8 mouse cellular contexts compared by ENCODE assay signal in the genomic region with DNA sequence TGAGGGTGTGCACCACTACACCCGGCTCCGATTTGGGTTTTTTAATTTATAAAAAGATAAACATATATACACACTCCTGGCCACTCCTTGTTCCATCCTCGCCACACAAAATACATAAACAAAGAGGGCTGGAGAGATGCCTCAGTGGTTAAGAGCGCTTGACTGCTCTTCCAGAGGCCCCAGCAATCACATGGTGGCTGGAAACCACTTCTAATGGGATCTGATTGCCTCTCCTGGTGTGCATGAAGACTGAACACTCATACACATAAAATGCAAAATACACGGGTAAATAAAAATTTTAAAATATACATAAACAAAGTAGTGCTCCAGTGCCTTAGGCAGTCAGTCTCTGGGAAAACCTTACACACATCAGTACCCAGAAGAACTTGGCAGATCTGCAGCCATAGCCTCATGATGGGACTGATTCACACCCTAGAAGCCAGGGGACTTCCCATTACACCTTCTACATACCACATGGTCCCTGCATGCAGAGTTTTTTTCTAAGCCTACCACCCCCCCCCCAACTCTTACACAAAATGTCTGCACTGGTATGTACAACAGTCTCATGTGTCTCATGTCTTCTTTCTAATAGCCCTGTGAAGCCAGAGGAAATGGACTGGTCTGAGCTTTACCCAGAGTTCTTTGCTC. TPM values are rescaled to one million over a fixed set of nuclear protein-coding genes. Genes with fewer than 3 reads are reported as not detected.
DNase-seq lines count a peak whose midpoint lies in the region; ATAC-seq and TF ChIP-seq lines count a peak whose summit lies in the region.

No protein-coding gene starts in this region.

- intact Hi-C loops in left cerebral cortex, postnatal 36 days (cut with DNase I), result no loop called here

- peak overlapping the region; percentile 99 for H3K4me2 ChIP-seq in kidney, postnatal 0 days (ENCODE audit: low read length)
- peak overlapping the region; percentile 100 for H3K4me2 ChIP-seq in hindbrain, postnatal 0 days (ENCODE audit: low read depth, low read length)
- H3K4me2 ChIP-seq in midbrain, postnatal 0 days (ENCODE audit: low read depth, low read length, poor library complexity, severe bottlenecking), result peak overlapping the region; percentile 94

- DNase-seq in kidney, postnatal 0 days (ENCODE audit: low spot score), result no peak
- DNase-seq in kidney, postnatal 36 days, result no peak
- DNase-seq in hindbrain, postnatal 0 days (ENCODE audit: low spot score), result no peak
- DNase-seq in midbrain, postnatal 0 days (ENCODE audit: low spot score), result no peak
- no peak for DNase-seq in embryo, embryonic 10 days (ENCODE audit: low spot score)
- no peak for DNase-seq in layer of hippocampus, adult 9-10 months (ENCODE audit: low spot score)
- DNase-seq in left cerebral cortex, postnatal 36 days (ENCODE audit: low spot score in 2 of 2), result no peak

- H3K27me3 ChIP-seq in kidney, postnatal 0 days (ENCODE audit: insufficient read depth, low read length), result 0 out of 2 replicates have a peak, but pooled peaks cover under 1% of the 10 kb centered on the region
- H3K27me3 ChIP-seq in hindbrain, postnatal 0 days (ENCODE audit: insufficient read depth, low read length), result peaks cover 3% of the 10 kb centered on the region; the same call in 1 of the 2 replicates
- peaks cover 5% of the 10 kb centered on the region; the same call in 1 of the 2 replicates for H3K27me3 ChIP-seq in midbrain, postnatal 0 days (ENCODE audit: insufficient read depth, low read length)

- 0 out of 2 replicates have a peak, but pooled peaks cover 4% of the 10 kb centered on the region for H3K36me3 ChIP-seq in kidney, postnatal 0 days (ENCODE audit: insufficient read depth, low read length)
- H3K36me3 ChIP-seq in hindbrain, postnatal 0 days (ENCODE audit: insufficient read depth, low read length), result no peaks in the 10 kb centered on the region
- H3K36me3 ChIP-seq in midbrain, postnatal 0 days (ENCODE audit: insufficient read depth, low read length), result no peaks in the 10 kb centered on the region

- 12% methylated on average over 5 of the region's 5 CpGs for WGBS in kidney, postnatal 0 days
- WGBS in hindbrain, postnatal 0 days, result 19% methylated on average over 5 of the region's 5 CpGs
- 18% methylated on average over 5 of the region's 5 CpGs for WGBS in midbrain, postnatal 0 days

- TF ChIP-seq CTCF in kidney, postnatal 0 days (IDR thresholded peaks at IDR 0.05; ENCODE audit: low read depth), result no peak
- TF ChIP-seq CTCF in bone marrow macrophage, adult 2 months (IDR thresholded peaks at IDR 0.05; ENCODE audit: low read depth, low read length), result no peak
- no peak for TF ChIP-seq CTCF in hindbrain, postnatal 0 days (IDR thresholded peaks at IDR 0.05; ENCODE audit: low read depth)
- no peak for TF ChIP-seq CTCF in midbrain, postnatal 0 days (IDR thresholded peaks at IDR 0.05)

- peak overlapping the region; percentile 89 for H3K4me3 ChIP-seq in kidney, postnatal 0 days (replicated peaks; ENCODE audit: low read depth, low read length)
- peak overlapping the region; percentile 99 for H3K4me3 ChIP-seq in bone marrow macrophage, adult 2 months (ENCODE audit: insufficient read depth, low read length)
- peak overlapping the region; percentile 82 for H3K4me3 ChIP-seq in hindbrain, postnatal 0 days (ENCODE audit: low read length)
- H3K4me3 ChIP-seq in midbrain, postnatal 0 days (ENCODE audit: low read depth, low read length), result peak overlapping the region; percentile 79

- peak overlapping the region; percentile 73 for H3K9ac ChIP-seq in kidney, postnatal 0 days (ENCODE audit: low read depth, low read length)
- H3K9ac ChIP-seq in hindbrain, postnatal 0 days (replicated peaks; ENCODE audit: low read length), result peak overlapping the region; percentile 61; the same call in 1 of the 2 replicates
- H3K9ac ChIP-seq in midbrain, postnatal 0 days (replicated peaks; ENCODE audit: low read length, poor library complexity, severe bottlenecking), result 0 out of 2 replicates have a peak overlapping the region, but pooled peaks have one; percentile 71

- H3K4me1 ChIP-seq in kidney, postnatal 0 days (replicated peaks; ENCODE audit: insufficient read depth, low read length), result peaks cover 9% of the 10 kb centered on the region
- H3K4me1 ChIP-seq in bone marrow macrophage, adult 2 months (ENCODE audit: control insufficient read depth, insufficient read depth, low read length), result peaks cover 9% of the 10 kb centered on the region
- H3K4me1 ChIP-seq in hindbrain, postnatal 0 days (ENCODE audit: insufficient read depth, low read length), result no peaks in the 10 kb centered on the region
- no peaks in the 10 kb centered on the region; the same call in 1 of the 2 replicates for H3K4me1 ChIP-seq in midbrain, postnatal 0 days (ENCODE audit: insufficient read depth, low read length)

- TF ChIP-seq POLR2A in bone marrow macrophage, adult 2 months (IDR thresholded peaks at IDR 0.05; ENCODE audit: borderline replicate concordance, low read depth, low read length), result no peak

- H3K9me3 ChIP-seq in kidney, postnatal 0 days (replicated peaks; ENCODE audit: low read length), result no peaks in the 10 kb centered on the region
- H3K9me3 ChIP-seq in hindbrain, postnatal 0 days (ENCODE audit: low read length), result no peaks in the 10 kb centered on the region
- H3K9me3 ChIP-seq in midbrain, postnatal 0 days (ENCODE audit: low read length), result no peaks in the 10 kb centered on the region

- H3K27ac ChIP-seq in kidney, postnatal 0 days, result peak overlapping the region; percentile 77
- H3K27ac ChIP-seq in bone marrow macrophage, adult 2 months (ENCODE audit: insufficient read depth, low read depth, low read length), result peak overlapping the region; percentile 31; the same call in 1 of the 2 replicates
- no peak overlapping the region for H3K27ac ChIP-seq in hindbrain, postnatal 0 days
- H3K27ac ChIP-seq in midbrain, postnatal 0 days (ENCODE audit: low read depth, low read length), result no peak overlapping the region

- ATAC-seq in kidney, postnatal 0 days (replicated peaks; ENCODE audit: low FRiP score, low read depth), result no peak
- ATAC-seq in hindbrain, postnatal 0 days, result no peak
- ATAC-seq in midbrain, postnatal 0 days (ENCODE audit: low FRiP score), result no peak

RNA-seq across cellular contexts. Expression of a gene that starts 1.3 kb away (rescaled TPM):
- 0.89 and 1.3 TPM in 2 replicates for polyA plus RNA-seq in kidney, postnatal 0 days (2015; fragmentation: Nextera tagmentation; extraction: Ambion mirVana)
- 0.34 TPM in 1 of 2 replicates, not detected in the other for polyA plus RNA-seq in bone marrow macrophage, adult 2 months (2012; ENCODE audit: insufficient read depth, insufficient read length, missing spikeins)
- 0.31 TPM in 1 of 2 replicates, not detected in the other for total RNA-seq in hindbrain, postnatal 0 days (2014; rRNA removed)
- polyA plus RNA-seq in hindbrain, postnatal 0 days (2015; fragmentation: Nextera tagmentation; extraction: Ambion mirVana), result 0.19 TPM in 2 replicates
- total RNA-seq in midbrain, postnatal 0 days (2014; rRNA removed), result not detected in 2 replicates
- polyA plus RNA-seq in midbrain, postnatal 0 days (2015; fragmentation: Nextera tagmentation; extraction: Ambion mirVana), result 0.10 and 0.16 TPM in 2 replicates
- not detected for total RNA-seq in left cerebral cortex, postnatal 36 days (2021)

RNA-seq across cellular contexts. Expression of a gene that starts 1.4 kb away (rescaled TPM):
- 37.4 and 40.2 TPM in 2 replicates for polyA plus RNA-seq in kidney, postnatal 0 days (2015; fragmentation: Nextera tagmentation; extraction: Ambion mirVana)
- polyA plus RNA-seq in bone marrow macrophage, adult 2 months (2012; ENCODE audit: insufficient read depth, insufficient read length, missing spikeins), result 3.1 and 4.3 TPM in 2 replicates
- 9.3 and 10.0 TPM in 2 replicates for total RNA-seq in hindbrain, postnatal 0 days (2014; rRNA removed)
- 23.8 and 23.9 TPM in 2 replicates for polyA plus RNA-seq in hindbrain, postnatal 0 days (2015; fragmentation: Nextera tagmentation; extraction: Ambion mirVana)
- 6.5 and 8.7 TPM in 2 replicates for total RNA-seq in midbrain, postnatal 0 days (2014; rRNA removed)
- polyA plus RNA-seq in midbrain, postnatal 0 days (2015; fragmentation: Nextera tagmentation; extraction: Ambion mirVana), result 19.1 TPM in 2 replicates
- 10 to 100 TPM in 1 of 2 experiments, 1 to 10 TPM in 1; 9.2 to 10.6 TPM for total RNA-seq in left cerebral cortex, postnatal 36 days (2021)

RNA-seq across cellular contexts. Expression of a gene that starts 5.5 kb away (rescaled TPM):
- 38.9 and 58.0 TPM in 2 replicates for polyA plus RNA-seq in kidney, postnatal 0 days (2015; fragmentation: Nextera tagmentation; extraction: Ambion mirVana)
- not detected in 2 replicates for polyA plus RNA-seq in bone marrow macrophage, adult 2 months (2012; ENCODE audit: insufficient read depth, insufficient read length, missing spikeins)
- total RNA-seq in hindbrain, postnatal 0 days (2014; rRNA removed), result 0.26 and 0.58 TPM in 2 replicates
- polyA plus RNA-seq in hindbrain, postnatal 0 days (2015; fragmentation: Nextera tagmentation; extraction: Ambion mirVana), result not detected in 2 replicates
- total RNA-seq in midbrain, postnatal 0 days (2014; rRNA removed), result 0.22 TPM in 1 of 2 replicates, not detected in the other
- polyA plus RNA-seq in midbrain, postnatal 0 days (2015; fragmentation: Nextera tagmentation; extraction: Ambion mirVana), result 0.13 TPM in 1 of 2 replicates, not detected in the other
- total RNA-seq in left cerebral cortex, postnatal 36 days (2021), result 1 to 10 TPM in 1 of 2 experiments, under 1 TPM in 1; 0.39 to 1.2 TPM

RNA-seq across cellular contexts. Expression of a gene that starts 12.0 kb away (rescaled TPM):
- polyA plus RNA-seq in kidney, postnatal 0 days (2015; fragmentation: Nextera tagmentation; extraction: Ambion mirVana), result 97.3 and 109 TPM in 2 replicates
- 12.9 and 16.4 TPM in 2 replicates for polyA plus RNA-seq in bone marrow macrophage, adult 2 months (2012; ENCODE audit: insufficient read depth, insufficient read length, missing spikeins)
- total RNA-seq in hindbrain, postnatal 0 days (2014; rRNA removed), result 31.4 and 49.0 TPM in 2 replicates
- polyA plus RNA-seq in hindbrain, postnatal 0 days (2015; fragmentation: Nextera tagmentation; extraction: Ambion mirVana), result 62.4 and 62.7 TPM in 2 replicates
- total RNA-seq in midbrain, postnatal 0 days (2014; rRNA removed), result 29.3 and 33.8 TPM in 2 replicates
- 60.7 and 63.3 TPM in 2 replicates for polyA plus RNA-seq in midbrain, postnatal 0 days (2015; fragmentation: Nextera tagmentation; extraction: Ambion mirVana)
- total RNA-seq in left cerebral cortex, postnatal 36 days (2021), result 10 to 100 TPM; 21.7 to 28.8 TPM

RNA-seq across cellular contexts. Expression of a gene that starts 17.4 kb away (rescaled TPM):
- 1.6 and 1.9 TPM in 2 replicates for polyA plus RNA-seq in kidney, postnatal 0 days (2015; fragmentation: Nextera tagmentation; extraction: Ambion mirVana)
- 1.2 and 1.7 TPM in 2 replicates for polyA plus RNA-seq in bone marrow macrophage, adult 2 months (2012; ENCODE audit: insufficient read depth, insufficient read length, missing spikeins)
- 78.3 and 80.1 TPM in 2 replicates for total RNA-seq in hindbrain, postnatal 0 days (2014; rRNA removed)
- polyA plus RNA-seq in hindbrain, postnatal 0 days (2015; fragmentation: Nextera tagmentation; extraction: Ambion mirVana), result 6.7 and 7.0 TPM in 2 replicates
- total RNA-seq in midbrain, postnatal 0 days (2014; rRNA removed), result 84.0 and 90.0 TPM in 2 replicates
- polyA plus RNA-seq in midbrain, postnatal 0 days (2015; fragmentation: Nextera tagmentation; extraction: Ambion mirVana), result 8.6 and 9.8 TPM in 2 replicates
- 10 to 100 TPM; 21.5 to 24.9 TPM for total RNA-seq in left cerebral cortex, postnatal 36 days (2021)

Comparison
In these comparisons a context has a peak if more than half of its experiments do, and no peak if none do; other contexts are left out.
1. H3K27ac ChIP-seq: peak in kidney, postnatal 0 days (single experiment) and bone marrow macrophage, adult 2 months (single experiment); none in hindbrain, postnatal 0 days (single experiment) and midbrain, postnatal 0 days (single experiment).
2. RNA of a gene that starts 5.5 kb away (polyA plus RNA-seq): 38.9 to 58.0 TPM in kidney, postnatal 0 days; 0.13 TPM in midbrain, postnatal 0 days, not detected in hindbrain, postnatal 0 days and not detected in bone marrow macrophage, adult 2 months; every median in the first group is over 10 times any median in the second.
3. Peak in every context shown above with its lines, with median percentiles within 50 percentile points of each other: H3K4me2 ChIP-seq, H3K4me3 ChIP-seq and H3K9ac ChIP-seq.